Mouse (Mus musculus) midbrain, embryonic 15.5 days (tissue): ENCODE measurements around the gene Rnf144a. TPM values are rescaled to one million over a fixed set of nuclear protein-coding genes. Genes with fewer than 3 reads are reported as not detected.
"Not testable (repeated sequence)": the region's sequence is repeated elsewhere in the genome, so short reads cannot be mapped to it uniquely, and the experiment has no call there.

Experiments
- ATAC-seq: fragments of 200-750 bp; cut with Nextera tagmentation; replicated peaks from 2 replicates; pipeline ENCODE4 v1.8.0; 2017; ENCODE audit warnings: moderate TSS enrichment
- H3K27ac ChIP-seq: fragments of 300-500 bp; sonication (generic); 2 replicates; pipeline ENCODE4 v1.5.1; 2015; ENCODE audit warnings: mild to moderate bottlenecking, inconsistent platforms
- H3K27me3 ChIP-seq: fragments of 300-500 bp; sonication (generic); replicated peaks from 2 replicates; pipeline ENCODE4 v1.6.1; 2015; ENCODE audit warnings: inconsistent platforms
- H3K36me3 ChIP-seq: fragments of 300-500 bp; sonication (generic); replicated peaks from 2 replicates; pipeline ENCODE4 v1.6.1; 2015; ENCODE audit warnings: inconsistent platforms
- H3K4me1 ChIP-seq: fragments of 300-500 bp; sonication (generic); 2 replicates; pipeline ENCODE4 v1.6.1; 2015; ENCODE audit warnings: inconsistent platforms
- H3K4me2 ChIP-seq: fragments of 300-500 bp; sonication (generic); 2 replicates; pipeline ENCODE4 v1.6.1; 2015; ENCODE audit warnings: inconsistent platforms, mild to moderate bottlenecking, moderate library complexity
- H3K4me3 ChIP-seq: fragments of 300-500 bp; sonication (generic); 2 replicates; pipeline ENCODE4 v1.5.1; 2015; ENCODE audit warnings: mild to moderate bottlenecking, inconsistent platforms
- H3K9ac ChIP-seq: fragments of 300-500 bp; sonication (generic); 2 replicates; pipeline ENCODE4 v1.6.1; 2015; ENCODE audit warnings: mild to moderate bottlenecking, inconsistent platforms
- H3K9me3 ChIP-seq: fragments of 300-500 bp; sonication (generic); 2 replicates; pipeline ENCODE4 v1.6.1; 2016; ENCODE audit warnings: inconsistent platforms
- WGBS: fragments of 180-500 bp; shearing (Covaris S2); methylation state at CpG from one replicate; pipeline ENCODE4 v1.1.7; 2015; ENCODE audit warnings: mixed read lengths; 5-methylcytosine and 5-hydroxymethylcytosine counted together
- polyA plus RNA-seq: library from polyadenylated mRNA; unstranded; fragments of >200 nt; fragmentation: Nextera tagmentation; extraction: Ambion mirVana; gene quantifications from 2 replicates; pipeline ENCODE4 v1.2.1, GENCODE M21; 2015

Rnf144a gene
- polyA plus RNA-seq, 1 experiment from 2014 or later, result 30.8 TPM

- 88% methylated on average over 4 of the region's 4 CpGs for WGBS
- no peak overlapping the region for H3K4me3 ChIP-seq
- H3K4me1 ChIP-seq, result no peaks in the 10 kb centered on the region
- no peaks in the 10 kb centered on the region for H3K36me3 ChIP-seq
- H3K9me3 ChIP-seq, result no peaks in the 10 kb centered on the region
- no peak for ATAC-seq
- H3K27ac ChIP-seq, result no peak overlapping the region
- H3K27me3 ChIP-seq, result no peaks in the 10 kb centered on the region
- H3K9ac ChIP-seq, result no peak overlapping the region
- H3K4me2 ChIP-seq, result no peak overlapping the region
These were observed 21.3 kb upstream of the Rnf144a start for GRCm38 (mm10) chr12:26436334-26436733.

GRCm38 (mm10) chr12:26428771-26429170 lies 13.7 kb upstream of the Rnf144a start:
- not testable (repeated sequence) for H3K9ac ChIP-seq, H3K27ac ChIP-seq, H3K4me3 ChIP-seq, ATAC-seq, H3K27me3 ChIP-seq, H3K9me3 ChIP-seq, H3K4me1 ChIP-seq, H3K36me3 ChIP-seq, H3K4me2 ChIP-seq
- WGBS, result 91% methylated on average over 2 of the region's 2 CpGs

- Histone ChIP-seq H3K4me1 (no peaks in the 10 kb centered on the region), H3K27me3 (no peaks in the 10 kb centered on the region), H3K4me3 (no peak overlapping the region), H3K4me2 (no peak overlapping the region), H3K36me3 (no peaks in the 10 kb centered on the region), H3K9ac (no peak overlapping the region), H3K9me3 (no peaks in the 10 kb centered on the region), H3K27ac (no peak overlapping the region)
- WGBS, result 90% methylated on average over 2 of the region's 2 CpGs
- ATAC-seq, result no peak
These were observed 9.8 kb upstream of the Rnf144a start for GRCm38 (mm10) chr12:26424841-26425240.

- ATAC-seq, result no peak
- H3K27ac ChIP-seq, result no peak overlapping the region
- no peak overlapping the region for H3K9ac ChIP-seq
- no peaks in the 10 kb centered on the region for H3K36me3 ChIP-seq
- no peaks in the 10 kb centered on the region for H3K27me3 ChIP-seq
- H3K9me3 ChIP-seq, result no peaks in the 10 kb centered on the region
- WGBS, result 87% methylated on average over 4 of the region's 4 CpGs
- H3K4me2 ChIP-seq, result no peak overlapping the region
- no peak overlapping the region for H3K4me3 ChIP-seq
- H3K4me1 ChIP-seq, result peaks cover 14% of the 10 kb centered on the region
These were observed 3.3 kb upstream of the Rnf144a start for GRCm38 (mm10) chr12:26418322-26418721.

DNA sequence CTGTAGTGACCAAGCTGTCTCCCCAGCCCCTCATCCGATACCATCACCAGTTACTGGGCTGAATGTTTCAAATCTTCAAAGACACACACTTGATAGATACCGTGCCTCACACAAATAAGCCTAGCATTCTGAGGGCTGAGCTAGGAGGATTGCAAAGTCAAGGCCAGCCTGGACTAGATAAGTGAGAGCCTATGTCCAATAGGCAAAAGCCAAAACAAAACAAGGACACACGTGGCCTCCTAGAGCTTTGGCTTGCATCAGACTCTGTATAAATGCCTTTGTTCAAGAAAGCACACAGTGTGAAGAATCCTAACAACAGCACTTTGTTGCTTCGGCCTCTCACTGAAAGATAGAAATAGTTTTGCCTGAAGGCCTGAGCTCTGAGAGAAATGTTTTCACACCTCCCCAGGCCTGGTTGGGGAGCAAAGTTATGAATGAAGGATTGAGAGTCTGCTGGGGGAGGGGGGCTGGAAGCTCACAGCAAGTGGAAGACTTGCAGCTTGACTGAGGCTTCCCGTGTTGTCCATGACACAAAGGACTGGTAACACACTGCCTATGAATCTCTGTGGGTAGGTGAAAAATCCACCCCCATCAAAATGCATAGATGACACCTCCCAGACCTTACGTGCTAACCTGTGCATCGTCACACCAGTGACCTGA lies 1.7 kb upstream of the Rnf144a start:
- no peaks in the 10 kb centered on the region for H3K27me3 ChIP-seq
- no peaks in the 10 kb centered on the region for H3K9me3 ChIP-seq
- H3K36me3 ChIP-seq, result no peaks in the 10 kb centered on the region
- no peak for ATAC-seq
- no peak overlapping the region for H3K4me3 ChIP-seq
- WGBS, result 64% methylated on average over 7 of the region's 7 CpGs
- H3K9ac ChIP-seq, result no peak overlapping the region
- H3K27ac ChIP-seq, result no peak overlapping the region
- no peak overlapping the region for H3K4me2 ChIP-seq
- H3K4me1 ChIP-seq, result peaks cover 30% of the 10 kb centered on the region

DNA sequence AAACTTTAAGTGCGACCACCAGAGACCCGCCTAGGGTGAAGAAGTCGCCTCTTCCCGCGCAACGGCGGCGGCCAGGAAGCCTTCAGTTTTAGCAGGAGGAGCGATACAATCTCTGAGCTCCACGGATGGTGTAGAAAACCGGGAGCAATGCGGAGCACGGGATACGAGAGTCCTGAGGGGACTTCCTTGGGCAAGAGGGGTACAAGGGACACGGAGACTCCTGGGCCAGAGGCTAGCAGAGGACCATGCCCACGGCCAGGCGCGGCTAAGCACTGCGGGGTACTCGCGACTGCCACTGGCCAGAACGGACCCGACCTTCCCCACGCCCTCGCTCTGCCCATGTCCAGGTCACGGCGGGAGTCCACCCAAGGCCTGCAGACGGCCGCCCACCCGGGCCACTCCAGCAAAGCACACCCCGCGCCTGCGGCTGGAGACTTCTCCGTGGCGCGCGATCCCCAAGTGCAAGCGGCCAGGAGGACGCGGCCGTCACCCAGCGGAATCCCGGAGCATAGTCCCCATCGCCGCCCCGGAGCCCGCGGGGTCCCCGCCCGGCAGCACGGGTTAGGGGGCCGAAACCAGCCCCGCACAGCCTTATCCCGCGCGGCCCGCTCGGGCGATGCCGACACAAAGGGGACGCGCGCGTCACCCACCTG lies 477 bp downstream of the Rnf144a start:
- H3K36me3 ChIP-seq, result no peaks in the 10 kb centered on the region
- peaks cover 39% of the 10 kb centered on the region for H3K4me1 ChIP-seq
- peak overlapping the region; percentile 93 for H3K4me3 ChIP-seq
- H3K4me2 ChIP-seq, result peak overlapping the region; percentile 62
- peak overlapping the region; percentile 88 for H3K27ac ChIP-seq
- no peaks in the 10 kb centered on the region for H3K27me3 ChIP-seq
- peak; percentile 91 for ATAC-seq
- H3K9me3 ChIP-seq, result no peaks in the 10 kb centered on the region
- peak overlapping the region; percentile 97 for H3K9ac ChIP-seq
- WGBS, result under 1% methylated on average over 64 of the region's 64 CpGs

DNA sequence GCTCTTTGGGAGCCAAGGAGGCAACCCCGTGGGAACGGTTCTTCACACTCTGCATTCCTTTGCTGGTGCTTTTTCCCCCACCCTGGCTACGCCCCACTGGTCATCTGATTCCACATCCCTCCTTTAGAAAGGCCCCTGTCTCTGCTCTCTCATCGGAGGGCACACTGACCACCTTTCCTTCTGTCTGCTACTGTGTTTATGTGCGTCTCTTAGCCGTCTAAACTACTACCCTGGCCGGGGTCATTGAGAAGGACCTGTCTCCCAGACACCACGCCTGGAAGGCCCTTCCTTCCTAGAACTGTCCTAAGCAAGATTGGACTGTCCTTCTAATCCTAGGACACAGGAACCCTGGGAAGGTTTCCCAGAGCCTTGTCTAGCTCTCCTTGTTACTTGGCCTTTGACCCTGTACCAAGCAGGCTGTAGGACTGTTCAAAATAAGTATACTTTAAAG lies 1.1 kb downstream of the Rnf144a start:
- H3K4me3 ChIP-seq, result peak overlapping the region; percentile 93
- no peaks in the 10 kb centered on the region for H3K9me3 ChIP-seq
- peak overlapping the region; percentile 62 for H3K4me2 ChIP-seq
- no peak overlapping the region for H3K27ac ChIP-seq
- peak overlapping the region; percentile 97; the same call in 1 of the 2 replicates for H3K9ac ChIP-seq
- no peaks in the 10 kb centered on the region for H3K36me3 ChIP-seq
- no peaks in the 10 kb centered on the region for H3K27me3 ChIP-seq
- WGBS, result 8% methylated on average over 8 of the region's 8 CpGs
- 0 out of 2 replicates have a peak, but pooled peaks have one; percentile 18 for ATAC-seq
- H3K4me1 ChIP-seq, result peaks cover 39% of the 10 kb centered on the region

- H3K27ac ChIP-seq, result no peak overlapping the region
- no peak for ATAC-seq
- no peaks in the 10 kb centered on the region for H3K36me3 ChIP-seq
- H3K9ac ChIP-seq, result no peak overlapping the region
- 67% methylated on average over 6 of the region's 6 CpGs for WGBS
- H3K4me1 ChIP-seq, result peaks cover 39% of the 10 kb centered on the region
- H3K4me2 ChIP-seq, result peak overlapping the region; percentile 62
- H3K27me3 ChIP-seq, result no peaks in the 10 kb centered on the region
- H3K9me3 ChIP-seq, result no peaks in the 10 kb centered on the region
- peak overlapping the region; percentile 6; the same call in 1 of the 2 replicates for H3K4me3 ChIP-seq
These were observed 2.3 kb downstream of the Rnf144a start for GRCm38 (mm10) chr12:26412802-26413201.

DNA sequence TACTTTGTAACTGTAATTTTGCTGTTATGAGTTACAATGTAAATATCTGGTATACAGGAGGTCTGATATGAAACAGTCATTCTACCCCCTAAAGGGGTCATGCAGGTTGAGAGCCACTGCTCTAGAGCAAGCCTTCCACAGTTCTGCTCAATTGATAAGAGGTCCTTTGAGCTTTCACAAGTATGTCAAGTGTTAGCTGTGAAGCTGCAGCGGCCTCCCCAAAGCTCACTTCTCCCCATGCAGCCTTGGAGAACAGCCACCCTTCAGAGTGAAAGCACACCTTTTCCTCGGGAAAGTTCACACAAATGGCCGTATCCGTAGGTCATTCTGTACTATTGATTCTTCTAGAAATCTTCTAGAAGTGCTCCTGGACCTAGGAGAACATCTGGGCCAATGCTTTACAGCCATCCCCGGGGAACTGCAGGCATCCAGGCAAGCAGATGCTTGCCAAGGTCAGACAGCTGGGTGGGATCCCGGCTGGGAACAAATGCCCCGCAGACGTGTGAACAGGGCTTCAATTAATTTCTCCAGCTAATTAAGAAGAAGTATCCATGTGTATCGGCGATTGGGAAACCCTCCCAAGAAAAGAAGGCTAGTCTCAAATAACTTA lies 3.1 kb downstream of the Rnf144a start:
- H3K36me3 ChIP-seq, result no peaks in the 10 kb centered on the region
- H3K4me1 ChIP-seq, result peaks cover 39% of the 10 kb centered on the region
- H3K27me3 ChIP-seq, result no peaks in the 10 kb centered on the region
- no peak for ATAC-seq
- no peak overlapping the region for H3K4me3 ChIP-seq
- peak overlapping the region; percentile 62 for H3K4me2 ChIP-seq
- H3K9me3 ChIP-seq, result no peaks in the 10 kb centered on the region
- no peak overlapping the region for H3K9ac ChIP-seq
- no peak overlapping the region for H3K27ac ChIP-seq
- WGBS, result 67% methylated on average over 10 of the region's 10 CpGs

DNA sequence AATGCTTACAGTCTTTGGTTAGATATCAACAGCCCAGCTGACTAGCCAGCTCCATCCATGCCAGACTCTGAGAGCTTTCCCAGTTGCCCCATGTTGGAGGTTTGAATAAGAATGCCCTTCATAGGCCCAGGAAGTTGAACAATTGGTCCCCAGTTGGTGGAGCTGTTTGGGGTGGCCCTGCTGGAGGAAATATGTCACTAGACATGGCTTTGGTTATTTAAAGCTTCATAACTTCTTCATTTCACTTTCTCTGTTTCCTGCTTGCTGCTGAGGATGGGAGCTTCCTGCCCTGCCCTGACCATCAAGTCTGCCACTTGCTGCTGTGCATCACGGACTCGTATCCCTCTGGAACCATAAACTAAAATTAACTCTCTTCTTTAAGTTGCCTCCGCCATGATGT lies 4.6 kb downstream of the Rnf144a start:
- no peak for ATAC-seq
- Histone ChIP-seq H3K4me2 (no peak overlapping the region), H3K36me3 (no peaks in the 10 kb centered on the region), H3K27me3 (no peaks in the 10 kb centered on the region), H3K4me1 (peaks cover 44% of the 10 kb centered on the region), H3K9me3 (no peaks in the 10 kb centered on the region), H3K27ac (no peak overlapping the region), H3K4me3 (no peak overlapping the region), H3K9ac (no peak overlapping the region)
- WGBS, result 97% methylated on average over 3 of the region's 3 CpGs

GRCm38 (mm10) chr12:26408707-26409106 lies 6.3 kb downstream of the Rnf144a start:
- peaks cover 42% of the 10 kb centered on the region for H3K4me1 ChIP-seq
- WGBS, result 64% methylated on average over 9 of the region's 9 CpGs
- H3K4me3 ChIP-seq, result no peak overlapping the region
- H3K9ac ChIP-seq, result no peak overlapping the region
- no peaks in the 10 kb centered on the region for H3K27me3 ChIP-seq
- H3K36me3 ChIP-seq, result no peaks in the 10 kb centered on the region
- no peak overlapping the region for H3K27ac ChIP-seq
- no peaks in the 10 kb centered on the region for H3K9me3 ChIP-seq
- H3K4me2 ChIP-seq, result no peak overlapping the region
- ATAC-seq, result no peak

DNA sequence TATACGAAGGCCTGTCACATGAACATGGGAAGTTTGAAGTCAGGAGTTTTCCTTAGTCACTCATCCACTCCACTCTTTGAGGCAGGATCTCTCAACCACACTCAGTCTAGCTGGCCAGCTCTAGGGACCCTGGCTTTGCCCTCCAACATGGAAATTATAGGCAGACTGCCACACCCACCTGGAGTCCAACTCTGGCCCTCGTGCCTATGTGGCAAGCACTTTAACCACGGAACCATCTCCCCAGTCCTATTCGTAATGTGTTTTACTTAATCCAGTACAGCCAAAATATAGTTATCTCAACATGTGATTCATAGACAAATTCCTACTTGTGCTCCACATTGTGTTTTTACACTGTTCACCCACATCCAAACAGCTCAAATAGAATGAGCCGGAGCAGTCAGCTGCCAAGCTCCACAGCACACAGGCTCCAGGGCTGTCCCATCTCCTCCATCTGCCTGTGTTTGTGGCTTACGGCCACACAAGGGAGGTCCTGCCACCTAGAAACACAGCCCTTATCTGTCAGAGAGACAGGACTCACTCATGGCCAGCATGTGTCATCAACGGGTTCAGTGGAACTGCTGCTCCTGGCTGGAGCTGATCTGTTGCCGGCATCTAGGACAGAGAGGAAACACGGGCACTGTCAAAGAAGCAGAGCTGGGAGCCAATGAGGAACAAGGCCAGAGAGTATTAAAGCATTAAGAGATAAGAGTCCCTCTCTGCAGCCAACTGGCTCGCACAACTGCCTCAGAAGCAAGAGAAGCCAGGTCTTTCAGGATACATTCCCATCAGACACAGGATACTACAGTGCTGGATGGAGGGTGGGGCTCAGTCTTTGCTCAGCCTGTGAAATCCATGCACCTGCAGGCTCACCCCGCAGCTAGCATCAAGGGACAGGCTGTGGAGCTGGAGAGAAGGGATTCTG lies 10.0 kb downstream of the Rnf144a start:
- H3K9ac ChIP-seq, result no peak overlapping the region
- peaks cover 13% of the 10 kb centered on the region for H3K4me1 ChIP-seq
- H3K27me3 ChIP-seq, result no peaks in the 10 kb centered on the region
- WGBS, result 78% methylated on average over 11 of the region's 11 CpGs
- H3K27ac ChIP-seq, result peak overlapping the region; percentile 51; the same call in 1 of the 2 replicates
- no peak; the same call in 1 of the 2 replicates for ATAC-seq
- no peak overlapping the region for H3K4me3 ChIP-seq
- H3K4me2 ChIP-seq, result no peak overlapping the region
- H3K9me3 ChIP-seq, result no peaks in the 10 kb centered on the region
- no peaks in the 10 kb centered on the region; the same call in 1 of the 2 replicates for H3K36me3 ChIP-seq
